Mouse (Mus musculus) splenic B cell, adult 2 months (primary cell): Measurements from ENCODE around the gene Mmp10.

ENCODE experiments used
- DNase-seq: peaks from one replicate; pipeline ENCODE4 v3.0.0-alpha.2; 2011; ENCODE audit warnings: low read depth, low spot score
- H3K27me3 ChIP-seq: 2 replicates; pipeline ENCODE4 v1.6.1; 2012; ENCODE audit warnings: mild to moderate bottlenecking, low read length, moderate library complexity, mixed read lengths; ENCODE audit not compliant: control insufficient read depth, poor library complexity, insufficient read depth, severe bottlenecking
- H3K36me3 ChIP-seq: 2 replicates; pipeline ENCODE4 v1.6.1; 2012; ENCODE audit warnings: mild to moderate bottlenecking, low read length, moderate library complexity, mixed read lengths; ENCODE audit not compliant: control insufficient read depth, poor library complexity, insufficient read depth, severe bottlenecking

The Mmp10 gene

DNA sequence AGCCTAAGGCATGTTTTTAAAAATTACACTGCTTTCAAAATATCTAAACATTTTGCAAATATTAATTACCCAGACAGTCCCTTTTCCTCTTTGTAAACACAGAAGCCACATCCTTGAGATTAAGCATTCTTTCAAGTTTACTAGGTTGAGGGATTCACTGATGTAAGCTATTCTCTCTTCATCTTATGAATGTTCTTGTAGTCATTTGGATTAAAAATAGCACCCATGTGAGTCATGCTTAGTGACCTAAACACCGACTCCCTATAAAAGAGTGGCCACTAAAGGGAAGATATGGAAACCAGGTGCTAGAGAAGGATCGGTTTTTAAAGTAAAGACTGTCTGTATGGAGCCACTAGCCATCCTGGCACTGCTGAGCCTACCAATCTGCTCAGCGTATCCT, at the start of gene Mmp10:
Gene Mmp10, plus strand, starts transcription at position 302 of the 400 bp plus-strand sequence.
- Histone ChIP-seq H3K36me3 (no peaks in the 10 kb centered on the region), H3K27me3 (no peaks in the 10 kb centered on the region)
- DNase-seq, result no peak

DNA sequence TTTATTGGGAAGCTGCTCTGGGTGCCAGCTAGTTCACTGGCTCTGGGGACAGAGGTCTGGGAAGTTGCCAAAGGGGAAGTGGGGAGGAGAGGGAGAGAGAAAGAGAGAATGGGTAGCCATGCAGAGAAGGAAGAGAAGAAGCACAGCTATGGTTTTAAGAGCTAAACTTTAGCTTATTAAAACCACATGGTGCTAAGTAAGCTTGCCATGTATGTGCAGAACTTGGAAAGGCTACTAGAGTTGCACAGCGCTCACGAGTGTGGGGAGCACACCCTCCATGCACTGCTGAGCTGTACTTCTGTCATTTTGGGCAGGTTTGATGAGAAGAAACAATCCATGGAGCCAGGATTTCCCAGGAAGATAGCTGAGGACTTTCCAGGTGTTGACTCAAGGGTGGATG, 48.9 kb upstream of the Mmp10 start:
- no peak for DNase-seq
- H3K36me3 ChIP-seq, result no peaks in the 10 kb centered on the region
- no peaks in the 10 kb centered on the region for H3K27me3 ChIP-seq

DNA sequence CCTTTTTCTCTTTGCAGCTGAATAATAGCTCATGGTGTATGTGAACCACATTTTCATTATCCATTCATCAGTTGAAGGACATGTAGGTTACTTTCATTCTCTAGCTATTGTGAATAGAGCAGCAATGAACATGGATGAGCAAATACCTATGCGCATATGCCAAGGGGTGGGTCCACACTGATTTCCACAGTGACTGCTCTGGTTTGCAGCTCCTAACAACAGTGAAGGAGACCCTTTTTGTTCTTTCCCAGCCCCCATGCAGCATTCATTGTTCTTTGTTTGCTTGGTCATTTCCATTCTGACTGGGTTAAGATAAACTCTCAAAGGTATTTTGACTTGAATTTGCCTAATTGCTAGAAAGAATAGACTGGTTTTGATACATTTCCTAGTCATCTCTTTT, 31.9 kb upstream of the Mmp10 start:
- Histone ChIP-seq H3K27me3 (no peaks in the 10 kb centered on the region), H3K36me3 (no peaks in the 10 kb centered on the region)
- no peak for DNase-seq

DNA sequence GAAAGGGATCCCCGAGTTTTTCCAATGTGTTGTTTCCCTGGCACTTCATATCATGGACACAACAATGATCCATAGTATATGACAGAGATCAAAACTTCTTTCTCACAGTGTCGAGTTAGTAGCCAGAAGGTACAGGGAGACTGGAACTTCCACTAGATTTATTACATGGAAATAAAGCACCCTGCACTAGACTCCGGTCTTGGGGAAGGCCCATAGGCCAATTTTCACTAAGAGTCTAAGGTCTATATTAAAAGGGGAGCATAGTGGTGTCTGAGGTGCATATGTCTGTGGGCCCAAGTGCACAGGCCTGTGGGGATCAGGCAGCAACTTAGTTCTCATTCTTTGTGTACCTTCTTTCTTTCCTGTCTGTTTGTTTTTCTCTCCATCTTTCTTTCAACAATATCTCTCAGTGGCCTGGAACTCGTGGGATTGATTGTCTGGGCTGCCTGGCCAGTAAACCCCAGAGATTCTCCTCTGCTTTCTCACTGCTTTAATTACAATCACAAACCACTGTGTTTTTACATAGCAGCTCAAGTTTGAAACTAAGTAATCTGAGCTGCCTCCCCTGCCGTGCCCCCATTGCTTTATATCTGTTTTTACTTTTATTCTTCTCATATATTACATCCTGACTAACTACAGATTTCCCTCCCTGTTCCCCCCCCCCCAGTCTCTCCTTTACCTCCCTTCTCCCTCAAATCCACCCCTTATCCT, 18.3 kb upstream of the Mmp10 start:
- Histone ChIP-seq H3K36me3 (no peaks in the 10 kb centered on the region), H3K27me3 (no peaks in the 10 kb centered on the region)
- DNase-seq, result no peak

DNA sequence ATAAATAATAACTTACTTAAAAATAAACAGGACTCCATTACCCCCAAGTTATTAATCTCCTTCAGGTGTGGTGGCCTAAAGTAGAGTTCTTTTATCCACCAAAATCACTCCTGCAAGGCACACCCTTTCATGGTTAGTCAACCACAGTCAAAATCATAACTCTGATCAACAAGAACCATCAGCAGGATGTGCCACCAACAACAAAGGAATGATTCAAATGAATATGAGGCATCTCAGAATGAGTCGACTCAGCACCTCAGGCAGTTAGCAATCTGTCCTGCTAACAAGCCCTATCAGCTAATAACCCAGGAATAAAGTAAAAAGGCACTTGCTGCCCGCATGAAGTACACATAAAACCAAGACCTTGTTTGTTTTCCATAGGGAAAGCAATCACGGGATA, 1.0 kb upstream of the Mmp10 start:
- Histone ChIP-seq H3K27me3 (no peaks in the 10 kb centered on the region), H3K36me3 (no peaks in the 10 kb centered on the region)
- no peak for DNase-seq

DNA sequence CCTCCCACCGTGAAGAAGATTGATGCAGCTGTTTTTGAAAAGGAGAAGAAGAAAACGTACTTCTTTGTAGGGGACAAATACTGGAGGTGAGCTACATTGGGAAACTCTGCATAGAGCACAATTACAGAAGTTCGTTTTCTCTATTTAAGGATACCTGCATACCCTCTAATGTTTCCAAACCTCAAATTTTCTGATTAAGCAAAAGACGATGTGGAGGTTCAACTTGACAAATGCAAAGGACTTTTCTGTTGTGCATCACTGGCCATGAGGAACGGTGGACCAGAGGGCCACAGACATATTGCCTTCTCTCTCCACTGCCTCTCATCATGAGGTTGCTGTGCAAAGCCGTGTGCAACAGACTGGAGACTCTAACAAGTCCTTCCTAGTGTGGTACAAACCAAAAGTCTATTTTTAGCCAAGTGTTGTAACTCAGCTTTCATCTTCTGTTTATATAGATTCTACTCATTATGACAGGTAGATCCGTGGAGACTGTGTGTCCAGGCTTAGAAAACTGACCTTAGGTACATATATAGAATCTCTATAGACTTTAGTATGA, 5.2 kb downstream of the Mmp10 start:
- peak; percentile 45 for DNase-seq
- Histone ChIP-seq H3K27me3 (no peaks in the 10 kb centered on the region), H3K36me3 (no peaks in the 10 kb centered on the region)

DNA sequence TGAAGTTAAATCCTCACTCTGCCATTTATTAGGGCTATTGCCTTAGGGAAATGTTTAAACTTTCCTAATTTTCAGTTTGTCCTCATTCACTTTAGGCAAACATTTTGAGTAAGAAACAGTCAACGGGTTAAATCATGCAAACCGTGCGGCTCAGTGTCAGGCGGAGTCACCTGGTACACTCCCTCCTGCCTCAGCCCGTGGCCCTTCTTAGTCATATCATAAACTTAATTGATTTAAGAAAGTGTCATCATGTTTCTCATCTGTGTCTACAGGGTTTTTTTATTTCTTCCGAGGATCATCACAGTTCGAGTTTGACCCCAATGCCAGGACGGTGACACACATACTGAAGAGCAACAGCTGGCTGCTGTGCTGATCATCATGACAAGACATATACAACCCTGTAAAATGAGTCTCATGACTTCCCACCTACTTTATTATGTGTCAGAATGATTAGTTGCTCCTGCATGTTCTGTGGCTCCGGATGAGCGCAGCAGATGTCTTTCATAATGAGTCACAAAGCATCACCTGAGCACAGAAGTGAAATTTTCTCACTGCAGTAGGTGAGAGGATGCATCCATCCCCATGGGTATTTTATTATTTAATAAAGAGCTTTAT, 7.6 kb downstream of the Mmp10 start:
- peak; percentile 3 for DNase-seq

DNA sequence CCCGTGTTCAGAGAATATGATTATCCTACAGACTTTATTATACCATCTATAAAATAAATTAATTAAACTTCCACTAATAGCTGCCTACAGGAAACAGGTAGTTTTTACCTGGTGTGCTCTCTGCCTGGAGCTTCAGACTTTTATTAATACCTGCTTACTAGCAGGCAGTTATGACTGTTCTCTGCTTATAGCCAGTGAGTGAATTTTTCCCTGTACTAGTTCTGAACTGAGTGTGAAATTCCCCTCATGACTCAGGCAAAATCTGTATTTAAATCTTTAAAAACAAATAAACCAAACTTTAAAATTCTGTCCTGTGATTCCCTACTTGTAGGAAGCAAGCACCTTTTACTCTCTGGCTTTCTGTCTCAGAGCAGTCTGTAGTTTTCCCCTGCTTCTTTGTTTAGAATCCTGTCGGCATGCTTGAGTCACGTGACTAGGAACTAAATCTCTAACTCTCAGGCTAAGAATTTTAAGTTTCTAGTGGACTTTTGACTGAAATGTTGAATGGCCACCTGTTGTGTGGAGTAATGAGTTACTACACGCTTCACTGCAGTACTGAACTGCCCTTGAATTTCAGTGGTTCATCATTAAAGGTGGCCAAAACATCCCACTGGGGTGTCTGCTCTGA, 15.9 kb downstream of the Mmp10 start:
- no peaks in the 10 kb centered on the region for H3K27me3 ChIP-seq
- DNase-seq, result no peak
- H3K36me3 ChIP-seq, result no peaks in the 10 kb centered on the region

More for the DNA sequence above, 7.6 kb downstream of the Mmp10 start:
- Histone ChIP-seq H3K36me3 (no peaks in the 10 kb centered on the region), H3K27me3 (no peaks in the 10 kb centered on the region)

DNA sequence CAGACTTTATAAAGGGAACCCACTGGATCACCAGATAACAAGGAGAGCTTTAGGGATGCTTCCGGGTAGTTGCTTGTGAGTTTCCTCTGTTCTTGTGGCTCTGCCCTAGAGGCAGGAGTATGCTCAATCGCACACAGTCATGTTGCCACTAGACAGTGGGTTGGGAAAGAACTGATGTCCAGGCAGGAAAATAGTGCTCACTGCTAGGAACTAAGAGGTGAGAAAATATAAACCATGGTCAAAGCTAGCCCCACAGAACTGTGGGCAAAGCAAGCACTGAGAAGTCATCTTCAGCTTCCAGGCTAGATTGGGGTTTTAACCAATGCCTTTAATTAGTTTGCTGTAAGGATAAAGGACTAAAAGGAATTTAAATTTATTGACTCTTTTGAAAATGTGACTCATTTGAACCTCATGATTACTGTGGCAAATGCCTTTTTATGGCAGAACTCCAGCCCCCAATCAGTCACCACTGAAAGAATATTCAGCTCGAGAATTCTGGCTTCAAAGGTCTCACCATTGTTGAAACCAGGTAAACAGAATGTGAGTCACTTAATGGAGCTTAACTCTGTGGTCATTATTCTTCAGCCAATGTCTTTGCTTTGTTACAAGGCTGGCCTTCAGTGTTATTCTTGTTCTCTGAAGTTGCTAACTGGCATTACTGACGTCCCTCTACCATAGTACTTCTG, 24.2 kb downstream of the Mmp10 start:
- no peak for DNase-seq
- Histone ChIP-seq H3K36me3 (no peaks in the 10 kb centered on the region), H3K27me3 (no peaks in the 10 kb centered on the region)

DNA sequence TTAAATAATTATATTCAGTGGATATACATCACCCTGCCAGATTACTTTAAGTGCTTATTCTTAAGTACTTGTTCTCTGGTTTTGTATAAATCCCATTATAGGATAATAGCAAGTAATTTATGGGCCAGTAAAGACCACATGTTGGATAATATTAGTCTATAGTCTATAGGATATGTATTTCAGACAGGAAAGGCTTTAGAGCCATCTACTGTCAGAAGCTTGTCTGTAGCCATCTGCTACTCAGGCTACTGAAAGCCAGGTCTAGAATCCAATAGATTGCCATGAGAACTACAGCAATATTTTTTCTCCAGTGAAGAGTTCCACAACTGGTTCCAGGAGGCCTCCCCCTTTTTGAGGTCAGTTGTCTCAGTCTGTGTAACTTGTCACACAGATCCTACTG, 40.6 kb downstream of the Mmp10 start:
- Histone ChIP-seq H3K27me3 (no peaks in the 10 kb centered on the region), H3K36me3 (no peaks in the 10 kb centered on the region)
- no peak for DNase-seq

DNA sequence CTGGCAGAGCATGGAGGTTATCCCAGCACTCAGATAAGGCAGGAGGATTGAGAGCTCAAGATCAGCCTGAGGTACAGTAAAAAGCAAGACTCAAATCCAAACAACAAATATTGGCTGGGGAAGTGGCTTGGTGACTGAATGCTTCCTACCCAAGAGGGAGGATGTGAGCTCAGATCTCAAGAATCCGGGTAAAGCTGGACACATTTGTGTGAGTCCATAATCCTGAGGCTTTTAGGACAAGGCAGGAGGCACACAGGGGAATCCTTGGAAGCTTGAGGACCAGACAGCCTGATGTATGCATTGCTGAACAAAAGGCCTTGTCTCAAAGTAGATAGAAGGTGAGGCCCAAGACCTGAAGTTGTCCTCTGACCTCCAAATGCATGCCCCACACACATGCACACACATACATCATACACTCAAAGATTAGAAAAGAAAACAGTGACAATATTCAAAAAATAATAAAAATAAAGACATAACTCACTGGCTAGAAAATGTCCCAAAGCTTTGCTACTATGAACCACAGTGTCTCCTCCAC, 42.8 kb downstream of the Mmp10 start:
- DNase-seq, result no peak
- no peaks in the 10 kb centered on the region for H3K36me3 ChIP-seq
- no peaks in the 10 kb centered on the region for H3K27me3 ChIP-seq

DNA sequence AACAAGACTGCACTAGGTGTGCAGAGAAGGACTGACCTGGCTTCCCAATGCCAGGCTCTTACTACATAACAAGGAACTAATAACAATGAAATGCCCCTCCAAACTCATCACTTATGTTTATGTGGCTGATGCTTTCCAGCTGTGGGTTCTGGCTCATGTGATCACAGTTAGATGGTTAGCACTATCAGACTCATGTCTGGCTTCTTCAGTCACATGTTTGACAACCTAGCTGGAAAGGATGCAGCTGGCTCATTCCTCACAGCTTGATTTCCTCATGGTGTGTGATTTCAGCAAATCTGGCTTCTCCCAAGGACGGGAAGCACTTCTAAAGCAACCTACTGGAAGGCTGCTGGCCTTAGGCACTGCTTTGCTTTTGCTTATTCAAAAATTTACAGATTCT, 43.3 kb downstream of the Mmp10 start:
- Histone ChIP-seq H3K27me3 (no peaks in the 10 kb centered on the region), H3K36me3 (no peaks in the 10 kb centered on the region)
- DNase-seq, result no peak

DNA sequence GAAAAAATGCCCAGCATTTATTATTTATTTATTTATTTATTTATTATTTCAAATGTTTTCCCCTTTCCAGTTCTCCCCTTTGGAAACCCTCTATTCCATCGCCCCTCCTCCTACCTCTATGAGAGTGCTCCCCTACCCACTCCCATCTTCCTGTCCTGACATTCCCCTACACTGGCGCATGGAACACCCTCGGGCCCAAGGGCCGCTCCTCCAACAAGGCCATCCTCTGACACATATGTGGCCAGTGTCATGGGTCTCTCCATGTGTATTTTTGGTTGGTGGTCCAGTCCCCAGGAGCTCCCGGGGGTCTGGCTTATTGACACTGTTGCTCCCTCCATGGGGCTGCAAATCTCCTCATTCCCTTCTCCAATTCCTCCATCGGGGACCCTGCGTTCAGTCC, 43.8 kb downstream of the Mmp10 start:
- DNase-seq, result no peak
- H3K36me3 ChIP-seq, result no peaks in the 10 kb centered on the region
- H3K27me3 ChIP-seq, result no peaks in the 10 kb centered on the region

DNA sequence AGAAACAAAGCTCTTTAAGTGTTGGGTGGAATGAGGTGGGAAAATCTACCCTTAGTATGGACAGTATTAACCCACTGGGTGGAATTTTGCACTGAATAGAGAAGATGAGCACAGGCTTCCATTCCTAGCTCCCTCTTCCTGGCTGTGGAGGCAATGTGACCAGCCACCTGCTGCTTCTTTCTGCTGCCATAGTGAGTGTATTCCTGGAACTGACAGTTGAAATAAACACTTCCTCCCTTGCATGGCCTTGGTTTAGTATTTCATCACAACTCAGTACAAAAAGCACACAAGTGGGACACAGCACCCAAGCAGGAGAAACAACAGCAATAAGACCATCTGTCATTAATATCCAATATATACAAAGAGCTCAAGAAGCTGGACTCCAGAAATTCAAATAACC, 49.8 kb downstream of the Mmp10 start:
- Histone ChIP-seq H3K27me3 (no peaks in the 10 kb centered on the region), H3K36me3 (no peaks in the 10 kb centered on the region)
- no peak for DNase-seq

DNA sequence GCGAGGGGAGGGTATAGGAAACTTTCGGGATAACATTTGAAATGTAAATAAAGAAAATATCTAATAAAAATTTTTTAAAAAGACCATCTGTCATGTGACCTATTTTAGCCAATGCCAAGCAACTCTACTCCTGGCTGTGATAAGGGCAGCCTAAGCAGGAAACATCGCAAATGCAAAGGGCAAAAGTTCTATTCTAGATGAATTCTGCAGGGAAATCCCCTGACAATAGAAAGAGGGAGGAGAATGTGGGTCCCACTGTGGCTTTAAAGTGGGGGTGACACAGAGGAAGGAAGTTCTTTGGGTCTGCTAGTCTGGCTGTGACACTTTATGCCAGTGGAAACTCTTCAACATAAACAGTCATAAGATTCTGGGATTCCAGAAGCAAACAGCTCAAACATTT, 51.4 kb downstream of the Mmp10 start:
- Histone ChIP-seq H3K27me3 (no peaks in the 10 kb centered on the region), H3K36me3 (no peaks in the 10 kb centered on the region)
- DNase-seq, result peak; percentile 16
